7 mouse cellular contexts compared by ENCODE assay signal in genomic region chr11:120349986-120350702, GRCm38 (mm10). TPM values are rescaled to one million over a fixed set of nuclear protein-coding genes. Genes with fewer than 3 reads are reported as not detected.
DNase-seq lines count a peak whose midpoint lies in the region; ATAC-seq and TF ChIP-seq lines count a peak whose summit lies in the region.

No protein-coding gene starts in this region.

- H3K4me2 ChIP-seq in intestine, embryonic 16.5 days (ENCODE audit: low read depth, low read length), result peak overlapping the region; percentile 91
- peak overlapping the region; percentile 64 for H3K4me2 ChIP-seq in midbrain, embryonic 12.5 days (replicated peaks)

- H3K4me3 ChIP-seq in intestine, embryonic 16.5 days (ENCODE audit: low read length), result peak overlapping the region; percentile 100
- peak overlapping the region; percentile 99 for H3K4me3 ChIP-seq in limb, embryonic 10.5 days
- H3K4me3 ChIP-seq in midbrain, embryonic 12.5 days, result peak overlapping the region; percentile 100
- peak overlapping the region; percentile 87 for H3K4me3 ChIP-seq in small intestine, adult 2 months (ENCODE audit: low read depth, low read length)

- intact Hi-C loops in gastrocnemius, postnatal 36 days (cut with DNase I), result no loop called here

- peak overlapping the region; percentile 100 for H3K9ac ChIP-seq in intestine, embryonic 16.5 days (ENCODE audit: low read depth, low read length)
- peak overlapping the region; percentile 100 for H3K9ac ChIP-seq in midbrain, embryonic 12.5 days (replicated peaks)

- H3K27me3 ChIP-seq in intestine, embryonic 16.5 days (replicated peaks; ENCODE audit: control insufficient read depth, insufficient read depth, low read length), result no peaks in the 10 kb centered on the region
- H3K27me3 ChIP-seq in limb, embryonic 10.5 days (ENCODE audit: low read depth, poor library complexity, severe bottlenecking), result no peaks in the 10 kb centered on the region
- peaks cover 11% of the 10 kb centered on the region; the same call in 1 of the 2 replicates for H3K27me3 ChIP-seq in midbrain, embryonic 12.5 days
- no peaks in the 10 kb centered on the region for H3K27me3 ChIP-seq in small intestine, adult 2 months (ENCODE audit: control insufficient read depth, insufficient read depth, low read length)

- H3K27ac ChIP-seq in intestine, embryonic 16.5 days (ENCODE audit: low read length), result peak overlapping the region; percentile 100
- H3K27ac ChIP-seq in limb, embryonic 10.5 days, result peak overlapping the region; percentile 100
- H3K27ac ChIP-seq in midbrain, embryonic 12.5 days (replicated peaks), result peak overlapping the region; percentile 100
- H3K27ac ChIP-seq in small intestine, adult 2 months (ENCODE audit: insufficient read depth, low read depth, low read length), result peak overlapping the region; percentile 100

- H3K9me3 ChIP-seq in intestine, embryonic 16.5 days (ENCODE audit: control insufficient read depth, low read length), result no peaks in the 10 kb centered on the region
- H3K9me3 ChIP-seq in limb, embryonic 10.5 days (replicated peaks), result no peaks in the 10 kb centered on the region
- no peaks in the 10 kb centered on the region for H3K9me3 ChIP-seq in midbrain, embryonic 12.5 days

- under 1% methylated on average over 68 of the region's 68 CpGs for WGBS in intestine, embryonic 16.5 days
- WGBS in limb, embryonic 10.5 days, result 2% methylated on average over 68 of the region's 68 CpGs
- WGBS in midbrain, embryonic 12.5 days, result 3% methylated on average over 67 of the region's 68 CpGs
- 1% methylated on average over 68 of the region's 68 CpGs for WGBS in small intestine, adult 2 months

- H3K36me3 ChIP-seq in intestine, embryonic 16.5 days (ENCODE audit: control insufficient read depth, insufficient read depth, low read length), result no peaks in the 10 kb centered on the region
- H3K36me3 ChIP-seq in limb, embryonic 10.5 days, result peaks cover 20% of the 10 kb centered on the region
- H3K36me3 ChIP-seq in midbrain, embryonic 12.5 days, result peaks cover 13% of the 10 kb centered on the region
- H3K36me3 ChIP-seq in small intestine, adult 2 months (ENCODE audit: control insufficient read depth, insufficient read depth, low read length), result peaks cover 18% of the 10 kb centered on the region

- ATAC-seq in intestine, embryonic 16.5 days, result peak; percentile 77
- ATAC-seq in midbrain, embryonic 12.5 days (ENCODE audit: low FRiP score, low read depth), result peak; percentile 72

- DNase-seq in adrenal gland, adult (ENCODE audit: inconsistent age in 2 of 2, low spot score in 1 of 2), result peak; percentile 94 to 97
- DNase-seq in embryo, embryonic 10 days (ENCODE audit: low spot score), result peak; percentile 97
- peak; percentile 90 to 93 for DNase-seq in gastrocnemius, postnatal 36 days
- DNase-seq in limb, embryonic 10.5 days (ENCODE audit: low spot score), result peak; percentile 96

- peaks cover 47% of the 10 kb centered on the region for H3K4me1 ChIP-seq in intestine, embryonic 16.5 days (ENCODE audit: control insufficient read depth, insufficient read depth, low read length)
- H3K4me1 ChIP-seq in limb, embryonic 10.5 days, result peaks cover 53% of the 10 kb centered on the region
- peaks cover 43% of the 10 kb centered on the region for H3K4me1 ChIP-seq in midbrain, embryonic 12.5 days
- peaks cover 33% of the 10 kb centered on the region for H3K4me1 ChIP-seq in small intestine, adult 2 months (ENCODE audit: control insufficient read depth, insufficient read depth, insufficient read length, low read length)

- TF ChIP-seq CTCF in small intestine, adult 2 months (IDR thresholded peaks at IDR 0.05; ENCODE audit: extremely low read depth, insufficient read length, insufficient replicate concordance, low read depth, low read length), result no peak

- TF ChIP-seq POLR2A in small intestine, adult 2 months (IDR thresholded peaks at IDR 0.05; ENCODE audit: low read depth, low read length), result peak; percentile 71

RNA-seq across cellular contexts. Expression of gene Actg1, which starts 1.8 kb away (rescaled TPM):
- 100 to 1,000 TPM; 186 to 222 TPM for total RNA-seq in gastrocnemius, postnatal 36 days (2021)
- 2,886 and 2,944 TPM in 2 replicates for polyA plus RNA-seq in intestine, embryonic 16.5 days (2015; fragmentation: Nextera tagmentation; extraction: Ambion mirVana)
- polyA plus RNA-seq in limb, embryonic 10.5 days (2016; fragmentation: Nextera tagmentation; extraction: Ambion mirVana), result 3,099 and 3,197 TPM in 2 replicates
- polyA plus RNA-seq in midbrain, embryonic 12.5 days (2016; fragmentation: Nextera tagmentation; extraction: Ambion mirVana), result 3,175 and 3,231 TPM in 2 replicates
- 927 and 1,318 TPM in 2 replicates for polyA plus RNA-seq in small intestine, adult 2 months (2012; rRNA removed)

RNA-seq across cellular contexts. Expression of gene Fscn2, which starts 11.2 kb away (rescaled TPM):
- under 1 TPM; 0.31 to 0.37 TPM for total RNA-seq in gastrocnemius, postnatal 36 days (2021)
- 0.55 TPM in 1 of 2 replicates, not detected in the other for polyA plus RNA-seq in intestine, embryonic 16.5 days (2015; fragmentation: Nextera tagmentation; extraction: Ambion mirVana)
- 0.35 and 0.74 TPM in 2 replicates for polyA plus RNA-seq in limb, embryonic 10.5 days (2016; fragmentation: Nextera tagmentation; extraction: Ambion mirVana)
- polyA plus RNA-seq in midbrain, embryonic 12.5 days (2016; fragmentation: Nextera tagmentation; extraction: Ambion mirVana), result 1.4 and 1.5 TPM in 2 replicates
- polyA plus RNA-seq in small intestine, adult 2 months (2012; rRNA removed), result not detected in 2 replicates

RNA-seq across cellular contexts. Expression of gene Faap100, which starts 28.4 kb away (rescaled TPM):
- 10 to 100 TPM; 21.7 to 22.9 TPM for total RNA-seq in gastrocnemius, postnatal 36 days (2021)
- 26.6 and 28.6 TPM in 2 replicates for polyA plus RNA-seq in intestine, embryonic 16.5 days (2015; fragmentation: Nextera tagmentation; extraction: Ambion mirVana)
- polyA plus RNA-seq in limb, embryonic 10.5 days (2016; fragmentation: Nextera tagmentation; extraction: Ambion mirVana), result 34.2 and 40.6 TPM in 2 replicates
- 51.3 and 55.4 TPM in 2 replicates for polyA plus RNA-seq in midbrain, embryonic 12.5 days (2016; fragmentation: Nextera tagmentation; extraction: Ambion mirVana)
- polyA plus RNA-seq in small intestine, adult 2 months (2012; rRNA removed), result 32.0 and 49.2 TPM in 2 replicates

Comparison
In these comparisons a context has a peak if more than half of its experiments do, and no peak if none do; other contexts are left out.
1. Peak in every context shown above with its lines: DNase-seq, ATAC-seq, H3K4me3 ChIP-seq and H3K27ac ChIP-seq.